Mouse (Mus musculus) lung, embryonic 16.5 days (tissue): ENCODE measurements around the gene Itfg2. TPM values are rescaled to one million over a fixed set of nuclear protein-coding genes. Genes with fewer than 3 reads are reported as not detected.

Experiments
- ATAC-seq: fragments of 200-750 bp; cut with Nextera tagmentation; 2 replicates; pipeline ENCODE4 v1.8.0; 2017; ENCODE audit warnings: low read depth, mild to moderate bottlenecking, moderate library complexity
- H3K27ac ChIP-seq: fragments of 300-500 bp; sonication (generic); 2 replicates; pipeline ENCODE4 v1.5.1; 2014; ENCODE audit warnings: mild to moderate bottlenecking, control low read depth, low read length
- H3K27me3 ChIP-seq: fragments of 300-500 bp; sonication (generic); 2 replicates; pipeline ENCODE4 v1.6.1; 2014; ENCODE audit warnings: low read depth, low read length, mixed read lengths; ENCODE audit not compliant: control insufficient read depth, insufficient read depth
- H3K36me3 ChIP-seq: fragments of 300-500 bp; sonication (generic); 2 replicates; pipeline ENCODE4 v1.6.1; 2014; ENCODE audit warnings: low read length; ENCODE audit not compliant: control insufficient read depth, insufficient read depth
- H3K4me1 ChIP-seq: fragments of 300-500 bp; sonication (generic); replicated peaks from 2 replicates; pipeline ENCODE4 v1.6.1; 2014; ENCODE audit warnings: low read length, mixed read lengths; ENCODE audit not compliant: control insufficient read depth, insufficient read depth
- H3K4me2 ChIP-seq: fragments of 300-500 bp; sonication (generic); 2 replicates; pipeline ENCODE4 v1.6.1; 2014; ENCODE audit warnings: low read depth, low read length, control low read depth
- H3K4me3 ChIP-seq: fragments of 300-500 bp; sonication (generic); 2 replicates; pipeline ENCODE4 v1.5.1; 2014; ENCODE audit warnings: mild to moderate bottlenecking, low read length, control low read depth
- H3K9ac ChIP-seq: fragments of 300-500 bp; sonication (generic); 2 replicates; pipeline ENCODE4 v1.6.1; 2014; ENCODE audit warnings: low read length, control low read depth
- H3K9me3 ChIP-seq: fragments of 300-500 bp; sonication (generic); 2 replicates; pipeline ENCODE4 v1.6.1; 2016; ENCODE audit warnings: low read length; ENCODE audit not compliant: control insufficient read depth
- WGBS: fragments of 180-500 bp; shearing (Covaris S2); extraction: QIAGEN DNeasy Blood & Tissue Kit; methylation state at CpG from one replicate; pipeline ENCODE4 v1.1.7; 2014; 5-methylcytosine and 5-hydroxymethylcytosine counted together
- polyA plus RNA-seq: library from polyadenylated mRNA; unstranded; fragments of >200 nt; fragmentation: Nextera tagmentation; extraction: Ambion mirVana; gene quantifications from 2 replicates; pipeline ENCODE4 v1.2.1, GENCODE M21; 2015

Gene Itfg2
- polyA plus RNA-seq, 1 experiment from 2014 or later: 32.2 TPM

DNA sequence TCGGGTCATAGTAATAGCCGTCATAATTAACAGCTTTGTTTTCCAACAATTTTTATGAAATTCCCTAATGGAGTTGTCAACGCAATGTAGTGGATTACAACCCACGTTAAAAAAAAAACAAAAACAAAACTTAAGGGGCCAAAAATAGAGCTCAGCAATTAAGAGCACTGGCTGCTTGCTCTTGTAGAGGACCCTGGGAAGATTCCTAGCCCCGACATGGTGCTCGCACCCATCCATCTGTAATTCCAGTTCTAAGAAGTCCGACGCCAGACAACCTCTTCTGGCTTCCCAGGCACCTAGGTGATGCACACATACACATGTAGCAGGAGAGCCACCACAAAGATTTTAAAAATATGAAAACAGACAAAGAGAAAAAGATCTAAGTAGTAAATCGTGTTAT lies 315 bp upstream of the Itfg2 start:
- Histone ChIP-seq H3K4me3 (peak overlapping the region; percentile 73), H3K36me3 (peaks cover 15% of the 10 kb centered on the region), H3K27ac (peak overlapping the region; percentile 95), H3K9ac (peak overlapping the region; percentile 89), H3K27me3 (no peaks in the 10 kb centered on the region), H3K4me2 (peak overlapping the region; percentile 69), H3K4me1 (0 out of 2 replicates have a peak, but pooled peaks cover 4% of the 10 kb centered on the region), H3K9me3 (no peaks in the 10 kb centered on the region)
- 15% methylated on average over 9 of the region's 9 CpGs for WGBS
- ATAC-seq: no peak

DNA sequence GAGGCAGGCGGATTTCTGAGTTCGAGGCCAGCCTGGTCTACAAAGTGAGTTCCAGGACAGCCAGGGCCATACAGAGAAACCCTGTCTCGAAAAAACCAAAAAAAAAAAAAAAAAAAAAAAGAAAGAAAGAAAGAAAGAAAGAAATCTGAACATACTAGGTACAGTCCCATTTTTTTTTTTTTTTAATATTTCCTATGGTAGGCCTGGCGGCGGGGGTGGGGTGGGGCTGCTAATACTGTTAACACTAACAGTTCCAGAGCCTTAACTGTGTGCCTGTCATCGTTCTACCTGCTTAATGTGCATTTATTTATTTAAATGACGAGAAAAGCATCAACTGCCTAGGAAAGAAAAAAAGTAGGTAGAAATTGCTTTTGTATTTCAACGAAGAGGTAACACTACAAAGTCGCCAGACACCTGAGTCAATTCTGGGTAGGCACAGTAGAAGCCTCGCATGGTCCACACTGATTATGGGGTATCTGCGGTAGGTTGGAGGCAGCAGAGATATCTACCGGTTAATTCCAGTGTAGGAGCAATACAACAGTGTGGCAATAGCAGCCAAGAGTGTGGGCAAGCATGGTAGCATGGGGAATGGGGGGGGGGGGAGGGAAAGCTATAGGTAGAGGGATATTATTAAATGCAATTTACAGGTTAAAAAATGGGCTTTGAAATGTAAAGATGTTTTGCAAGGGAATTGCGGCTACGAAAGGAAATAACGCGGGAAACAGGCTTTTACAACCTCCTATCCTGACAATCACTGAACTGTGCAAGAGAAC lies 1.0 kb downstream of the Itfg2 start:
- 34% methylated on average over 15 of the region's 16 CpGs for WGBS
- H3K9me3 ChIP-seq: no peaks in the 10 kb centered on the region
- 0 out of 2 replicates have a peak, but pooled peaks cover 4% of the 10 kb centered on the region for H3K4me1 ChIP-seq
- H3K9ac ChIP-seq: peak overlapping the region; percentile 89
- no peaks in the 10 kb centered on the region for H3K27me3 ChIP-seq
- peaks cover 7% of the 10 kb centered on the region for H3K36me3 ChIP-seq
- ATAC-seq: peak; percentile 41
- H3K27ac ChIP-seq: peak overlapping the region; percentile 95
- H3K4me2 ChIP-seq: peak overlapping the region; percentile 82
- H3K4me3 ChIP-seq: peak overlapping the region; percentile 73

DNA sequence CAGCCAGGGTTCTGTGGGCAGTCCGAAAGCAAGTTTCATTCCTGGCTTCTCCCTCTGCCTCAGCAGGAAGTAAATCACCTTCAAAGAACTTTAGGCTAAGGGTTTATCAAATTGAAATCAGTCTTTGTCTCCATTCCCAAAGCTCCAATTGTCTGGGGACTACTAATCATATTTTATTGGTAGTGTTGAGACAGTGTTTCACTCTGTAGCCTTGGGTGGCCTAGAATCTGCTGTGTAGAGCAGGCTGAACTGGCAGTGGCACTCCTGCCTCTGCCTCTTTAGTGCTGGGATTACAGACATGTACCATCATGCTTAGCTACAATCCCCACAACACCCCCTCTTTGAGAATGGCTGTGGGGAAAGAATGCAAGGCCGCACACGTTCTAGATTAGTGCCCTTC lies 3.3 kb downstream of the Itfg2 start:
- no peak overlapping the region for H3K27ac ChIP-seq
- no peaks in the 10 kb centered on the region for H3K27me3 ChIP-seq
- no peaks in the 10 kb centered on the region for H3K36me3 ChIP-seq
- ATAC-seq: no peak
- no peak overlapping the region for H3K9ac ChIP-seq
- H3K9me3 ChIP-seq: no peaks in the 10 kb centered on the region
- 0 out of 2 replicates have a peak, but pooled peaks cover 4% of the 10 kb centered on the region for H3K4me1 ChIP-seq
- no peak overlapping the region for H3K4me2 ChIP-seq
- WGBS: 85% methylated on average over 3 of the region's 3 CpGs
- no peak overlapping the region for H3K4me3 ChIP-seq

DNA sequence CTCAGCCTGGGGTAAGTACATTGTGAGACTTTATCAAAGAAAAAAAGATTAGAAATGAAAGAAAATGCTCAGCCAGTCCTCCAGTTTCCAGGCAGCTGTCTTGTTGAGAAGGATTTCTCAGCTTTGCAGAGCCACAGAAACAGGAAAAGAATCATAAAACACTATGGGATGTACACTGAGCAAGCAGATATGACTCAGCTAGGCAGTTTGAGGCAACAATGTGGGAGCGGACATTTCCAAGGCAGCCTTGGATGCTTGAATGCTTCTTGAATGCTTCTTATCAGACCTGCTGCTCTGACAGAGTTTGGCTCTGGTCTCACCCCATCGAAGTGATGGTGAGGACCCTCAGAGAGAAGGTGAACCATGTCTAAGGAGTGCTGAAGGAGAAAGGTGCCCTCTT lies 3.7 kb downstream of the Itfg2 start:
- Histone ChIP-seq H3K4me2 (no peak overlapping the region), H3K27ac (no peak overlapping the region), H3K4me3 (no peak overlapping the region), H3K4me1 (0 out of 2 replicates have a peak, but pooled peaks cover 4% of the 10 kb centered on the region), H3K9me3 (no peaks in the 10 kb centered on the region), H3K9ac (no peak overlapping the region), H3K27me3 (no peaks in the 10 kb centered on the region), H3K36me3 (no peaks in the 10 kb centered on the region)
- no peak for ATAC-seq
- WGBS: 82% methylated on average over 2 of the region's 2 CpGs

DNA sequence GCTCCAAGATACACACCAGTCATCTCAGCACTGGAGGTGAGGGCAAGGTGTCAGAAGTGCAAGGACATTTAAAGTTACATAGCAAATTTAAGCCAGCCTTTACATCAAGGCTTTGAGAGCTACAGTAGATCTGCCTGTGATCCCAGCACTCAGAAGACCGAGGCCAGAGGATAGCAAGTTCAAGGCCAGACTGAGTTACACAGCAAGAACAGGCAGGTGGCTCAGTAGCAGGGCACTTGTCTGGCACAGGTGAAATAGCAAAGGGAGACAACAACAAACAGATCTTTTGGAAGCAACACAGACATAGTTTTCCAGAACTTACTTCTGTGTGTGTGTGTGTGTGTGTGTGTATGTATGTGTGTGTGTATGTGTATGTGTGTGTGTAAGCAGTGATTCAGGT lies 6.7 kb downstream of the Itfg2 start:
- WGBS: 96% methylated on average over 1 of the region's 1 CpGs
- ATAC-seq: no peak

DNA sequence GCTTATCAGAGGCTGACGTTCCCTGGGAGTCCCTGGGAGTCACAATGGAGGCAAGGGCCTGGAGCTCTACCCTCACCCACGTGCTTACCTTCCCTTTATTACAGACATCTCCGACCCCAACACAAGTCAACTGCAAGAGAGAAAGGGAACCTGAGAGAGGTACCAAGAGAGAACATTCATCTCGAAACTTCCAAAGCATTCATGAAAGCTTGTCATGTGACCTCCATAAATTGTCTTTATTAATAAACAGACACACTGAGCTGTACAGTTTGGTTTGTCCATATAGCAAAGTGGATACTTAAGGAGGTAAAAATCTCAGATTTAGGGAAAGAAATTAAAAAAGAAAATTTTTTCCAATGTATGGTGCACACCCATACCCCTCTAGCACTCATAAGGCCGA lies 8.6 kb downstream of the Itfg2 start:
- H3K4me2 ChIP-seq: no peak overlapping the region
- H3K9ac ChIP-seq: no peak overlapping the region
- H3K27ac ChIP-seq: no peak overlapping the region
- 87% methylated on average over 5 of the region's 5 CpGs for WGBS
- H3K27me3 ChIP-seq: no peaks in the 10 kb centered on the region
- H3K36me3 ChIP-seq: peaks cover 12% of the 10 kb centered on the region; the same call in 1 of the 2 replicates
- no peaks in the 10 kb centered on the region for H3K4me1 ChIP-seq
- no peaks in the 10 kb centered on the region for H3K9me3 ChIP-seq
- no peak for ATAC-seq
- no peak overlapping the region for H3K4me3 ChIP-seq

More for the DNA sequence above, 6.7 kb downstream of the Itfg2 start:
- Histone ChIP-seq H3K27me3 (no peaks in the 10 kb centered on the region), H3K4me3 (no peak overlapping the region), H3K27ac (no peak overlapping the region), H3K9me3 (no peaks in the 10 kb centered on the region), H3K4me1 (no peaks in the 10 kb centered on the region), H3K9ac (no peak overlapping the region), H3K36me3 (peaks cover 3% of the 10 kb centered on the region; the same call in 1 of the 2 replicates), H3K4me2 (no peak overlapping the region)

DNA sequence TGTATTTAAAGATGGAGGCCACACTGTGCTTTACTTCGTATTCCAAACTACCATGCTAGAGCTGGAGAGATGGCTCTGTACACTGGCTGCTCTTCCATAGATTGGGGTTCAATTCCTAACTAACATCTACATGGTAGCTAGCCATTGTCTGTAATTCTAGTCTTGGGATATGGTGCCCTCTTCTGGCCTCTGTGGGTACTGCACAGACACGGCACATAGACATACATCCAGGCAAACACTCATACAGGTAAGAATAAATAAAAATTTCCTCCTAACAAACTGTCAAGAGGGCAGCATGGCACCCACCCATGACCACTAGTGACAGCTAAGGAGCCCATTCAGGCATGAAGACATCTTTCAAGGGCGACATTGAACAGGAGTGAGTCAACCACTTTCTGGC lies 13.6 kb downstream of the Itfg2 start:
- peaks cover 37% of the 10 kb centered on the region for H3K36me3 ChIP-seq
- no peaks in the 10 kb centered on the region for H3K9me3 ChIP-seq
- 14% methylated on average over 3 of the region's 3 CpGs for WGBS

DNA sequence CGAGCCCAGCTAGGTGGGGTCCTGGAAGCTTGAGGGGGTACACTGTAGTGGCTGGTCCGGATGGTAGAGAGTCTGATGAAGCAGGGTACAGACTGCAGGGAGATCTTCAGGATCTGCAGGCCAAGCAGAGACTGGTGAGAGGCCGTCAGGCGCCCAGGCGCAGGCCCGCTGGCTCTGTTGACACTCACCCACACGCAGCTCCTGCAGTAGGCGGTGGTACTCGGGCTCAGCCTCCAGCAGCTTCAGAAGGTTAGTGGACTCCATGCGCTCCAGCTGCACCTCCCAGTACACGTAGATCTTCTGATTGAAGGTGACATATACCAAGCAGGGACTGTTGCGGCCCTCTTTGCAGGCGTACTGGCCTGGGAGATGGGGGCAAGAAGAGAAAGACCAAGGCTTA lies 14.4 kb downstream of the Itfg2 start:
- Histone ChIP-seq H3K27me3 (no peaks in the 10 kb centered on the region), H3K36me3 (peaks cover 37% of the 10 kb centered on the region), H3K9me3 (no peaks in the 10 kb centered on the region), H3K4me2 (no peak overlapping the region), H3K4me3 (no peak overlapping the region), H3K27ac (no peak overlapping the region), H3K9ac (no peak overlapping the region), H3K4me1 (no peaks in the 10 kb centered on the region)
- no peak for ATAC-seq
- WGBS: 94% methylated on average over 13 of the region's 13 CpGs

More for the DNA sequence above, 13.6 kb downstream of the Itfg2 start:
- Histone ChIP-seq H3K4me3 (no peak overlapping the region), H3K27me3 (no peaks in the 10 kb centered on the region), H3K27ac (no peak overlapping the region), H3K4me2 (no peak overlapping the region), H3K4me1 (no peaks in the 10 kb centered on the region), H3K9ac (no peak overlapping the region)
- ATAC-seq: peak; percentile 24; the same call in 1 of the 2 replicates

DNA sequence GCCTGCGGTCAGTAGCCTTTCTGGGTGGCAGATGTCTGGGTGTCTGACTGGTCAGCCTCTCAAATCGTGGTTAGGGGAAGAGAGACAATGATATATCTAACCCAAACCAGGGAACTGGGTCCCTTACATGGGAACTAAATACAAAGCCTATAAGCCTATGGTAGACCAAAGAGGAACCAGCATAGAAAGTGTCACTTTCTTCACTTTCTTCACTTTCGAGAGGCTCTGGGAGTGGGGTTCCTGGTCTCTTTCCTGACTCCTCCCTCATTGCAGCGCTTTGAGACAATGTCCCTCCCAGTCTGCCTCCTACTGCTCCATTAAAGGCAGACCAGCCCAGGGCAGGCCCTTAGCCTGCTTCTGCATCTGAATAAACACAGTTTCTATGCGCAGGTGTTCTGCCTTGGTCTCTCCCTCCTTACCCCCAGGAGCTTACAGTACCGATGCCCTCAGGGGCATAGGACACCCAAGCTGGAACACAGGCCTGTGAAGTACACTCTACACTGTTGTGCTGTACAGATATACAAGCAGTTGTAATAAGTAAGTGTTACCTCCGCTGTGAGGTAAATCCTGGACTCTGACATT lies 16.1 kb downstream of the Itfg2 start:
- 84% methylated on average over 7 of the region's 7 CpGs for WGBS
- no peak overlapping the region for H3K4me3 ChIP-seq
- no peak overlapping the region for H3K27ac ChIP-seq
- peaks cover 35% of the 10 kb centered on the region for H3K36me3 ChIP-seq
- H3K27me3 ChIP-seq: no peaks in the 10 kb centered on the region
- no peak overlapping the region for H3K4me2 ChIP-seq
- H3K9ac ChIP-seq: no peak overlapping the region
- no peaks in the 10 kb centered on the region for H3K9me3 ChIP-seq
- no peak for ATAC-seq
- H3K4me1 ChIP-seq: no peaks in the 10 kb centered on the region
